Mouse (Mus musculus) WW6 (cell line): ENCODE results near the gene Pofut2.
"Not testable (repeated sequence)": the region's sequence is repeated elsewhere in the genome, so short reads cannot be mapped to it uniquely, and the experiment has no call there.

Source experiments
- DNase-seq: peaks from one replicate; pipeline ENCODE4 v3.0.0-alpha.2; 2013; ENCODE audit warnings: low read depth, low spot score

The Pofut2 gene

DNA sequence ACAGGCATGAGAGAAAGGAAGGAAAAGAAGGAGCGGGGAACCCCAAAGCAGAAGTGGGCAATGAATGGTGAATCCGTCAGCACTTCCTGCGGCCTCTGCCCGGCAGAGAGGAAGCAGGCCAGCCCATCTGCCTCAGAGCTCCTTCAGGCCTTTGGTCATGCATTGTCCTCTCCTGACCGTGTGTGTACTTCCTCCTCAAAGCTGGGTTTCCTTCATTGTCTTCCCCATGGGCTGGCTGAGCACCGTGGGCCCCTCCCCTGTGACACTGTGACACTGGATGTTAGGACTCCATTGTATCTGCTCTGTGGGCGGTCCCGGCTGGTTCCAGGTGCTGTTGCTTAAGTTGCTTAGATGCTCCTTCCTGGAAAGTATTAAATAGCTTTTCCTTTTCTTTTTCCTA lies 7.3 kb downstream of the Pofut2 start:
- no peak for DNase-seq

- no peak for DNase-seq
Measured at GRCm38 (mm10) chr10:77267027-77267426, 8.0 kb downstream of the Pofut2 start.

GRCm38 (mm10) chr10:77269129-77269528 lies 10.1 kb downstream of the Pofut2 start:
- DNase-seq, result no peak

DNA sequence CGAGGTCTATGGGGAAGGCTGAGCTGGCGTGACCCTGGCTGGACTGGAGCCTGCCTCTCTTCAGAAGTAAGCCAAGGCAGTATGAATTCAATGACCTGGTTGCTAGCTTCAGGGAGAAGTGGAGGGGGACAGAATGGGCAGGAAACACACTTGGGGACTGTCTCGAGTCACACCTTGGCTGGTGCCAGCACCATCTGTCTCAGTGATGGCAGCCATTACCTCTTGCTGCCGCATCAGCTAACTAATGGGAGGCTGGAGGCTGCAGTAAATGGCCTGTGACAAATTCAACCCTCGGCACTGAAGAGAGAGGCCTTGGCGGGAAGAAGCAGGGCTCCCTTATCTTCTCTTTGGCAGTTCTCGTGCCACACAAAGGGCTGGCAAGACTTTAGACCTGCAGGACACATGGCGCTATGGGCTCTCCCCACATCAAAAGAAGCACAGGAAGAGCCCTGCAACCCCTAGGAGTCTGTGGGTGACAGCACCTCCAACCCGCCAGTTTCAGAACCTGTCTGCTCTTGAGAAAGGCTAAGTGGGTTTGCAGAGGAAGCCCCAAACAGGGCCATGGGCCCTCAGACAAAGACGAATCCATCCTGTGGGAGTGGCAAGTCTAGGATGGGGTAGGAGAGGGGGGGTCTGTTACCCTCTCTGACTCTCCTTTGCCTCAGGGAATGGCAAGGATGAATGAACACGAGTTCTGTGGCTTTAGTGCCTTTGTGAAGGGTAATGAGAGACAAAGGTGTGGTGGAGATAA lies 14.1 kb downstream of the Pofut2 start:
- DNase-seq, result no peak

GRCm38 (mm10) chr10:77273798-77274197 lies 14.8 kb downstream of the Pofut2 start:
- DNase-seq, result no peak

- not testable (repeated sequence) for DNase-seq
Measured at GRCm38 (mm10) chr10:77282085-77282484, 23.1 kb downstream of the Pofut2 start.

DNA sequence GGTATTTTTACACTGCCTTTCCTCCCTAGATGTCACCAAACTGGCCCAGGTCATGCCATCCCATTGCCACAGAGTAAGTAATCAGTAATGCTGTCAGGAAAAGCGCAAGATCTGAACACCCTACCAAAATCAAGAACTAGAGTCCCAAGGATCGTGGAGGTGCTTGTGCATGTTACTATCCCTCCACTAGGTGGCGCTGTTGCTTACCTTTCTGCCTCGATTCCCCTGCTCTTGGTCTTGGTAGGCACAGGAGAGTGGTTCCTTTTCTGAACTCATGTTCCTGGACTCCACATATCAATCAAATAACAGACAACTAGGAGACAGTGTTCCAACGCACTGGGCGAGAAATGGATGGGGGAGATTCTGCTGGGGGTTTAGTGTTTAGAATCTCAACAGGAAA lies 23.8 kb downstream of the Pofut2 start:
- DNase-seq, result peak; percentile 40

GRCm38 (mm10) chr10:77284832-77285231 lies 25.8 kb downstream of the Pofut2 start:
- no peak for DNase-seq

- no peak for DNase-seq
Measured at GRCm38 (mm10) chr10:77287626-77288025, 28.6 kb downstream of the Pofut2 start.

DNA sequence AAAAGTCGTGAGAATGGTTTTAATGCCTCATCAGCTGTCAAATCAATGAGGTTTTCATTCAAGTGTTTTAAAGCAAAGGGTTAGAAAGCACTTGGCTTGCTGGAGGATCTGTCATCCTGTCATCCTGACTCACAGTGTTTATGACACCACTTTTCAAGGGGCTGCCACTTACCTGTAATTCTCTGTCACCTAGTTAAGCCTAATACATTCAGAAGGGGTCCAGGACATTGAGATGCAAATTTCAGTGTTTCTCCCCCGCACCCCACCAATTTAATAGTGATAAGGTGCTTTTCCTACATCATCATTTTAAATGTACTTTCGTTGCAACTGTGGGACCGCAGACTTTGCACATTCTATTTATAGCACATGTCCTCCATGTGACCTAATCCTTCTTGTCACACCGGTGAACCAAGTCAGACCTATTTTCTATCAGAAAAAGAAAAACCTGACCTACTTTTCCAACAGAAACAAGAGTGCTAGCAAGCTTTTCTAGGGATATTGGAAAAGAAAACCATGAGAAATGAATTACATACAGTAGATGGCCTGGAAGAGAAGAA lies 29.7 kb downstream of the Pofut2 start:
- DNase-seq, result no peak

DNA sequence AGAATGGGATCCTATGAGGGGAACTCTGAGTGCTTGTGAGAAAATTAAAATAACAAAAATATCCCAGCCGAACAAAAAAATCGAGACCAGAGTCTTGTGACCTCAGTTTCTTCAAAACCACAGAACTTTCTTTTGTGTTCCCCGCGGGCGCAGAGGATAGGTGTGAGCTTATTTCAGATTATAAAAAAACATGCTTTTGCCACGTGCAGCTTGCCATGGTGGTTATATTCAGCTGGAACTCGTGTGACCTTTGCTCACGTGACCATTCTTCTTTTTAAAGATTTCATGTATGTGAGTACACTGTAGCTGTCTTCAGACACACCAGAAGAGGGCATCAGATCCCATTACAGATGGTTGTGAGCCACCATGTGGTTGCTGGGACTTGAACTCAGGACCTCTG lies 30.5 kb downstream of the Pofut2 start:
- no peak for DNase-seq

- DNase-seq, result no peak
Measured at GRCm38 (mm10) chr10:77290624-77291366, 31.8 kb downstream of the Pofut2 start.

DNA sequence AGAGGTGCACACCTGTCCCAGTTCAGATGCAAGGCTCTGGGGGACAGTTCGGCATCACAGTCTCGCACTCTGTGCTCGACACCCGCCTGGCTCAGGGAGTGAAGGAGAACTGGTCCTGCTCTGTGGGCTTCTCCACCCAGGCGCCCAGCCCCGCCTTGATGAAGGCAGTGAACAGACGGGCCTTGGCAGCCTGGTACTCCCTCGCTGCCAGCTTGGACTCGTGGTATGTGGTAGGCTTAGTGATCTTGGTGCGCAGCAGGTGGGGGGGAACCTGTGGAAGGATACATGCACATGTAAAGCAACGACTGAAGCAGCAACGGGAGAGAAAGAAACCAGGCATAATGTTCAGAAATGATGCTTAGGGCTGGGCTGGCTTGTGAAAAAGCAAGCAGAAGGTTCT lies 35.7 kb downstream of the Pofut2 start:
- DNase-seq, result no peak

DNA sequence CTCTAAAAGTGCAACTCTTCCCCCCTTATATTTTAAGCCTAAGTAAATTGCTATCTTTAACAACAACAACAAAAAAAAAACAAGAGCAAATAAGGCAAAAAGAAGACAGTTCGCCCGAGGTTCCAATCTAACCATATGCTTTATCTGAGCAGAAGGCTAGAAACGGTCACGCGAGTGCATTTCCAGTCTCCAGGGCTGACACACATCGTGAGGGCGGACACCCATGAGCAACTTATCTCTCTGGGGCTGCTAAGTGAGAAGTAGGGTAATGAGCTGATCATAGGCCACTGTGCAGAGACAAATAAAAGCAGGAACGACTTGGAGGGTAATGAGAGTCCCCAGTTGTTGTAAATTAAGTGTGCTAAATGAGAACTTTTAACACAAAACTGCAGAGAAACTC lies 39.6 kb downstream of the Pofut2 start:
- DNase-seq, result no peak

DNA sequence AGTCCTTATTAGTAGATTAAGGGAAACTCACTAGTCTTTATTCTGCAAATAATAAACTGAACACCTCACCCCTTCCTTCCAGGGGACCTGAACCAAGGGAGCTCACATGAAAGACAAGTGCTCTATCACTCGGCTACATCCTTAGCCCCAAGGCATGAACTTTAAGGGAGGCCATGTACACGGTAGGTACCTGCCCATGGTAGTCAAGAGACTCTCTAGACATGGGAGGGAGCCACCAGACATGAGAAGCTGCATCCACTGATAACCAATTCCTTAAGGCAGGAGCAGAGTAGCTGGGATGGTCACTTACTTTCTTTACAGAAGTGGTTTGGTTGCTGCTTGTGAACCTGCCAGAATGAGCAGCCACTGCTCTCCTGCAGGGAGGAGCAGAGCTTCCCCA lies 40.2 kb downstream of the Pofut2 start:
- DNase-seq, result no peak

DNA sequence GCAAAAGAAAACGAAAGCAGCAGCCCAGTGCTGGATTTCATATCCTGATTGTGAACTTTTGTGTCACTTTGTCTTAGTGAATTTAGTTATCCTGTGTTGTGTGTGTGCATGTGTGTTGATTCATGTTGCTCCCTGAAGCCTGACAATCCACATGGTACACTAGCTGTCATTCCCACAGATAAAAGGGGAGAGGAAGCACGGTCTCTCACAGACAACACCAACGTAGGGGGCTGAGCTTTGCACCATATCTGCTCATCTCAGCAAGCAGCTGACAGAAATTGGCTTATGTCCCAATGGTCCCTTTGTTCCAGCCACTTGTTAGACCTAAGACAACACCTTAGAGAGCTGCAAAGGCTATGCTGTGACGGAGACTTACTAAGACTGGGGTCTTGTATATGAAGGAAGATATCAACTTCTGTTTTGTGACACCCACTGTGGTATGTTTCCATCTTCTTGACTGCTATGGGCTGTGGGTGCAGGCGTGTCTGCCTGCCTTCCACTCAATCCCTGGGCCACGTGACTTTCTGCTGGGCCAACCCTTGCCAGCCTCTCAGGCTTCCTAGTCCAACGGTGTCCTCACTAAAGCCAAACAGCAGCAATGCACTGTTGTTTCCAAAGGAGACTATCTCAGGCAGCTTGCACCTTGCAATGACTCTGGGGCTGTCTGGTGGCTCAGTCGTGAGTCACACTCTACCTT lies 41.4 kb downstream of the Pofut2 start:
- DNase-seq, result no peak

DNA sequence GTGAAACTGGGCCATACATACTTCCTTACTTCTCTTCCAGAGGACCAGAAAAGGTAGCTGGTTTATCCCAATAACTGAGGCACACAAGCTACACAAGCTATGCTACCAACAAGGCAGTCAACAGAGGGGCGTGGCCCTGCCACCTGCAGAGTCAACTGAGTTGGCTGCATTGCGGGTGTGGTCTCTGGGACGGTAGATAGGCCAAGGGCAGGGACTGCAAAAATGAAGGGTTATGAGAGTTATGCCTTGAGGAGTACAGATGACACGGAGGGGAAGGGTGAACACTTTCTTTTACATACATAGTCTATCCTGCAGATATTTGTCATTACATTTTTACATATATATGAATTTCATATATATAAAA lies 41.9 kb downstream of the Pofut2 start:
- no peak for DNase-seq

DNA sequence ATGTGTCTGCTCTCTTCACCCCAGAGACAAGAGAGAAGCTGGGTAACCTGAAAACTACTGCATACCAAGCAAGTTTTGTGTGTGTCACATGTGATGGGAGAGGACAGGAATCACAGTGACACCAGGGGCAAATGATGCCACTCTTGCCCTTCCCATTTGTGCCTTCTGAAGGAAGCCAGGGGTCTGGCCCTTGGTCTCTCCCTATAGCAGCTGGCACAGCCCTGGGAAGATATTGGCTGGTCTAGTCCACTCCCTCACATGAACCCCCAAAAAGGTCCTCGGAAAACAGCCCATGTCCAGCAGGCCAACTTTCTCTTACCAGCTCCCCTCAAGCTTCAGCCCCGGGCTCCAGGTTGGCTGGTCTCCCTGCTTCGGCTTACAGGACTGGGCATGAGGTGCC lies 45.3 kb downstream of the Pofut2 start:
- no peak for DNase-seq

DNA sequence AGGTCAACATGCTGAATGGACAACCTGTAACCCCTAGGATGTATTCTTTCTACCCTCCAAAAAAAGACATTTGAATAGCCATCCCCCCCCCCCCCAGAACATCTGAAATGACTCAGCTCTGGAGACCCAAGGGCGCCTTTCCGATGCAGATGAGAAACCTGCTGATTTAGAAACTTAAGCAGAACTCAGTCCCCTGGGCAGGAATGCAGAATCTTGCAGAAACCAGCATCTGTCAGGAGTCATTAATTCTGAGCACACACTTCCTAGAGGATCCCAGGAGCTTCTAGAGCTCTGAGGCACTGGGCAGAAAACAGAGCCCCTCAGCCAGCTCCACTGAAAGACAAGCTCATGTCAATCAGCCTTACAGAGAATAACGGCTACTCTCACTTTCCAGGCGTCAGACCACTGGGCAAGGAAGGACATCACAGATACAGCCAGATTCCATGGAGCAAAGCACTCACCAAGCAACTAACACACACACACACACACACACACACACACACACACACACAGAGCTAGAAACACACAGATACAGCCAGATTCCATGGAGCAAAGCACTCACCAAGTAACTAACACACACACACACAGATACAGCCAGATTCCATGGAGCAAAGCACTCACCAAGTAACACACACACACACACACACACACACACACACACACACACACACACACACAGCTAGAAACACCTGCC lies 46.0 kb downstream of the Pofut2 start:
- DNase-seq, result no peak

DNA sequence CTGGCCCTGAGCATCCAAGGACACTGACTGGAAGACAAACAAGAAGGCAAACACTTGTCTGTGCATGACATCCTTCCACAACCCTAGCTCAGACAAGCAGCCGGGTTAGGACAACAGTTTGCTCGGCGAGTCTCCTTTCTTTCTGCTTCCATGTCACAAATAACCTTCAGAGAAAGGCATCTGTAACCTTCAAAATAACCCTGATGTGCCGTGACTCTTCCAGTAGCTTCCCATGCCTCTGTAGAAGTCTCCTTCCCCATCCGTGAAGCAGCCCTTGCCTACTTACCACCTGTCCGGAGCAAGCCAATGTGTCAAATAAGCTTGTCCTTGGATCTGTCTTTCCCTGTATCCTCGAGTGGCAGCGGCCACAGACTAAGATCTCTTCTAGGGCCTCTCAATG lies 46.7 kb downstream of the Pofut2 start:
- DNase-seq, result no peak

GRCm38 (mm10) chr10:77308978-77309377 lies 50.0 kb downstream of the Pofut2 start:
- no peak for DNase-seq
